Mouse (Mus musculus) brain, embryonic 14.5 days (tissue): Measurements from ENCODE around the gene Eif3d. TPM values are rescaled to one million over a fixed set of nuclear protein-coding genes. Genes with fewer than 3 reads are reported as not detected.

Source experiments
- DNase-seq: peaks from one replicate; pipeline ENCODE4 v3.0.0-alpha.2; 2011; ENCODE audit warnings: low read depth
- CTCF ChIP-seq: fragments of 200-500 bp; IDR thresholded peaks from 2 replicates; pipeline ENCODE4 v1.5.1; 2012; ENCODE audit warnings: inconsistent platforms, mild to moderate bottlenecking, moderate library complexity, borderline replicate concordance; ENCODE audit not compliant: insufficient read depth, insufficient read length; ENCODE audit errors: extremely low read depth
- POLR2A ChIP-seq: fragments of 200-500 bp; IDR thresholded peaks from 2 replicates; pipeline ENCODE4 v1.6.1; 2012; ENCODE audit warnings: mild to moderate bottlenecking, inconsistent platforms, borderline replicate concordance; ENCODE audit not compliant: poor library complexity, insufficient read depth, insufficient read length, severe bottlenecking; ENCODE audit errors: extremely low read depth
- polyA plus RNA-seq: library from polyadenylated mRNA; depleted of rRNA; stranded (reverse); fragments of >200 nt; gene quantifications from 2 replicates; pipeline ENCODE4 v1.2.3, GENCODE M21; 2012

Eif3d gene
- polyA plus RNA-seq, 1 experiment = 202 TPM

DNA sequence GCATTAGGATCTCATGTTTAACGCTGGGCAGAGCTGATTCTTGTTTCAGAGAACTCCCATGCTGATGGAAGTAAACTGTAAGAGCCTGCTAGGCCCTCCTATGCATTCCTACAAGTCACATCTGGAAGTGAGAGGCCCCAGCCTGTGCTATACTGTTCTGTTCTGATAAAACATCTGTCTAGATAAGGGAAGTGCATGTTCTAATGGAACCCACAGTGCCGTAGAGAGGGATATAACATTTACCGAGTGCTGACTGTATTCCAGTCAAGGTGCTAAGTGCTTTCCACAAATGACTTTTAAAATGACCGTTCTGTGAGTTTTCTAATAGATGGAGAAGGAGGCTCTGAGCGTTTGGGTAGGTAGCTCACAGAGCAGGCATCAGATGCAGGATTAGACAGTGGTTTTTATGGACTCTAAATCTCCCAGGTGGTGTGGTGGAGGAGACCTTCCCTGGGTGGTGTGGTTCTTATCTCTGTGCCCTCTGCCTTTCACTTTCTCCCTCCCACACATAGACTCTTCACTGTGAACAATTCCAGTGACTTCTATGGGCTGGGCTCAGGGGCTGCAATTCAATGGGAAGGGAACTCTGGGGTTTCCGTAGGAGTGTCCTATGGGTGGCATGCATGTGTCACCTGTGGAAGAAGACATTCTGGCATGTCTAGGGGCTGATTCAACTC is 3.7 kb upstream of the Eif3d start:
- DNase-seq = no peak
- no peak for TF ChIP-seq POLR2A
- no peak for TF ChIP-seq CTCF

DNA sequence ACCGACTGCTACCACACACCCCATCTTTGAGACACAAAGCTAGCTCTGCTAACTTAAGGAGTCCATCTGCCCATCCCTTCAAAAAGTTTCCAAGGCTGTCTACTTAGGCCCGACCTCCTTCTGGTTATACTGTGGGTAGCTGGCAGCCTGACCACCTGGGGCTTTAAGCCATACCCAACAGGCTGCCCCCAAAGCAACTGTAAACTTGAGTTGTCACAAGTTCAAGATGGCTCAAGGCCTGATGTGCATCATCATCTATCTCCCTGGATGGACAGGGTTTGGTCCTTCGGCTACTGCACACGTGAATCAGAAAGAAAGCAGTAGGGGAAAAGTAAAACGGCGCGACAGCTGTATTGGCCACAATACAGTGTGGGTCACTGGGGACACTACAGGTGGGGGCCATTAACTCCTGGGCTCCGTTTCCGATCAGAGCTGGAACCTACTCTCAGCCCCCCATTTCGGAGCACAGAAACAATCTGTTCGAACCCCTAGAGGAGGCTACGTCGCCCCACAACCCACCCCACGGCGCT is 608 bp downstream of the Eif3d start:
- TF ChIP-seq POLR2A (no peak), CTCF (no peak)
- DNase-seq = no peak

DNA sequence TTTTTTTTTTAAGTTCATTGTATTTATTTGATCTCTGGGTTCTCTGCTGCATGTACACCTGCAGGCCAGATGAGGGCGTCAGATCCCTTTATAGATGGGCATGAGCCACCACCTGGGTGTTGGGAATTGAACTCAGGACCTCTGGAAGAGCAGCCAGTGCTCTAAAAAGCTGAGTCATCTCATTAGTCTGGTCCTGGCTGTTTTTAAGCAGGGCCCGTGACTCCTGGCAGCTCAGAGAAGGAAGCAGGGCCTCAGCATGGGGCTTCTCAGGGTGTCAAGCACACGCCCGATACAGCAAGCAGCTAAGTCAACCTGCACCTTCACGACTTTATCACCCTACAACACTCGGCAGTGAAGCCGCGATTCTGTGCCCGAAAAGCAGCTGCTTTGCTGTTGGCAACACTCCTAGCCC is 5.5 kb downstream of the Eif3d start:
- no peak for DNase-seq
- TF ChIP-seq CTCF = no peak
- TF ChIP-seq POLR2A = no peak

DNA sequence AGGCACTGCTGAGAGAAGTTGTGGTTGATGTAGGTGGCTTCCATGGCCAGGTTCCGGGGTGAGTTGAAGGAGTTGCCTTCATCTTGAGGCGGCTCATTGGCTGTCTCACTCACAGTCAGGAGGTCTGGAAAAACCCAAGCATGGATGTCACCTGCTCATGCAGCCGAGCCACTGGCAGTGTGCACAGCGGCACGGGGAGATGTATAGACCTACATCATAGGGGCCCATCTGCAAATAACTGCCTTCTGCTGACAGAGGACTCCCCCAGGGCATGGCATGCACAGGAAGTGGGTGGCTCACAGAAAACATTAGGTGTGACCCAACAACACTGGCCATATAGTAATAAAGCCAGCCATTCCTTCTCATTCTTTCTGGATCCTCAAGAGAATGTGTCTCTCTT is 8.2 kb downstream of the Eif3d start:
- no peak for DNase-seq
- no peak for TF ChIP-seq CTCF
- TF ChIP-seq POLR2A = no peak

DNA sequence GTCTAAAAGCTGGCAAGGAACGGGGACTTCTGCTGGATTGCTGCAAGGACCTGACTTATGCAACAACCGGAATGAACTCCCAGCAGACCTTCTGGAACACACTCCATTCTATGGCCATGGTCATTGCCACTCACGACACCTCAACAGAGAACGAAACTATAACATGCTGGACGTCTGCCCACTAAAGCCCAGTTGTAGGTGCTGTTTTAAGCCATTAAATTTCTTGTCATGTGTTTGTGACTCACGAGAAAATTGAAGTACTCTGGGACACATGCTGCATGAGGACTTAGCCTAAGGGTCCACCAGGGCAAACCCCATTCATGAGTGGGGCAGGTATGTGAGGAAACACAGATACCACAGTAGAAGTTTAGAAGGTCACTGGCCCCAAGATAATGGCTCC is 9.9 kb downstream of the Eif3d start:
- TF ChIP-seq POLR2A = no peak
- no peak for TF ChIP-seq CTCF

DNA sequence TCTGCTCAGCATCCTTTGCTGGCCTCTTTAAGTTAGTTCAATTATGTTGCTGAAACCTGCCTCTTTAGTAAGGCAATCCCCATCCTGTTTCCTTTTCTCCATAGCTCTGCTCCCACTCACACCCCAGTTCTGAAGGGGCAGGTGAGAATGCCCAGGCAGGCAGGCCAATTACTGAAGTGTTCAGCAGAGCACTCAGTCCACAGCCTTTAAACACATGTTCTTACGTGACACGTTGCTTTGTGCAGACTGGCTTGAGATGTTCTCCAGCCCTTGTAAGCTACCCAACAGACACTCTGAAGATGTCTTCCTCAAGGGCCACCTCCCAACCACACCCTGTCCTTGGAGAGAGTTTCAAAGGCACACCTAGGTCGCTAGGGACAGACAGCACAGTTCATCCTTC is 12.5 kb downstream of the Eif3d start:
- DNase-seq = no peak
- no peak for TF ChIP-seq POLR2A
- TF ChIP-seq CTCF = no peak

More for the DNA sequence above, 9.9 kb downstream of the Eif3d start:
- DNase-seq = no peak

DNA sequence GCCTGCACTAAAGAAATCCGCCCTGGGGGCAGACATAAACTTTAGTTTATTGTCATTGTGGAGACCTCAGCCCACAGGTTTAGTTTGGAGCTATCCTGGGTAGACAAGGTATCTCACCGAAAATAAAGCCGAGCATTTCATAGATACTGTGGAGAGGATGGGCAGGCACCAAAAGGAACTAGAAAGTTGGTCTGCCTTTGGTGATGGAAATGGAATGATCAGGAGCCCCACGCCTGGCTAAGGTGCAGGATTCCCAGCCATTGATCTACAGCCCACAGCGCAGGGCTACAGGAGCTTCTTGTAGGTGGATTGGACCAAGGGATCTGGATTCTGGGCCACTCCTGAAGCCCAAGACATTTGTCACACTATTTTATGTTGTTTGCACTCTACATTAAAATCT is 13.0 kb downstream of the Eif3d start:
- DNase-seq = no peak
- TF ChIP-seq CTCF = no peak
- TF ChIP-seq POLR2A = no peak

DNA sequence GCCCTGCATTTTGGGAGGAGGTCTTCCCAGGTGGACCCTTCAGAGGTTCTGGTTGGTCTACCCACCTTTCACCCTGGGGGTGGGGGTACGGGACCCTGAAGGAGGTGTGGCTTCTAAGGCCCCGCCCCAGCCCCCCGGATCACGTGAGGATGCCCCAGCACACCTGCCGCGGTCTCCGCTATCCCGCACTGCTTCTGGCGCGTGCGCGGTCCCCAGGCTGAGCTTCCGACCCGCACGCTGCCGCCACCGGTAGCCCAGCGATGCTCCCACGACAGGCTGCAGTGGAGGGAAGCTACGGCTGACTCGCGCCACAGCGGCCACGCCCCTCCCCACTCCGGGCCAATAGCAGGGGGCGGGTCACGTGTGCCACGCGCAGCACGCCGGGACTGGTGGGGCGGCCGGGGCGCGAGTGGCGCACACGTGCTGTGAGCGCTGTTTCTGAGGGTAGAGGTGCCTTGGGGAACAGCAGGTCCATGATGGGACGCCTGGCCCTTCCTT is 14.2 kb downstream of the Eif3d start, which contains the start of gene Foxred2:
Gene Foxred2 (minus strand): TSS at position 319 of the 498 bp plus-strand sequence.
- peak; percentile 41; the same call in 1 of the 2 replicates for TF ChIP-seq CTCF
- peak; percentile 51 for TF ChIP-seq POLR2A
- peak; percentile 96 for DNase-seq

DNA sequence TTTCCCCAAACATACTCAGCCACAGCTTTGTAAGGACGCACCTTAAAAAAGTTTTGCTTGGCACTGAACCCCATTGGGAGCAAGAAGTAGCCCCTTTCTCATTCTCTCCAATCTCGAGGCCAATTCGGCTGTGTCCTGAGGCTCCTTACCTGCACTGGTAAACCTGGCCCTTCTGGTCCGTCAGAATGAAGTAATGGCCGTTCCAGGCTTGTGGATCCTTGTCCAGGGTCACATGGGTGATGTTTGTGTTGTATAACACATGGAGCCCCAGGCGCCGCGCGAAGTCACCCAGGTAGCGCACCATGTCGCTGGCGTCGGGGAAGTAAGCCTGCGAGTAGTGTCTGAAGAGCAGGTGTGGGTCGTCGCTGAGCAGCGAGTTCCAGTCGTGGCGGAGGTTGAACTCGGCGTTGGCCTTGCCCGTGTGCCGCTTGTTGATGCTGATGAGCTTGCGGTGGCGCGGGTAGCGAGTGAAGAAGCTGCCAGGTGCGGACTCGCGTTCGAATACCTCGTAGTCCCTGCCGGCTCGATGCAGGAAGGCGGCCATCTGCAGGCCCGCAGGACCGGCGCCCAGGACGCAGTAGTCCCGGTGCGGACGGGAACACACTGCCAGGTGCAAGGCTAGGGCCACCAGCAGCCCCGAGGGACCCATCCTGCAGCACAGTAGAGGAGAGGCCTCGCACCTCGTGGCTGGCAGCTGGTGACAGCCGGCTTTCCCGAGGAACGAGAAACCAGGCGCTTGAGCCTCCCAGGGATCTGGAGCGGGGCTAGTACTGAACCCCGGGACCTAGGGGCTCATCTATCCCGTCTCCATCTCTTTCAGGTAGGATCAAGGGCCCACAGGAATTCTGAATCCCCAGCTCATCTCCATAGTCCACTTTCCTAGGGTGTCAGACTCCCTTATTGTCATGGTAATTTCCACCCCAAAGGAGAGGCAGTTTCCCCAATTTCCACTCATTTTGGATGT is 14.9 kb downstream of the Eif3d start:
- peak; percentile 50 for DNase-seq
- TF ChIP-seq POLR2A (no peak), CTCF (no peak)

DNA sequence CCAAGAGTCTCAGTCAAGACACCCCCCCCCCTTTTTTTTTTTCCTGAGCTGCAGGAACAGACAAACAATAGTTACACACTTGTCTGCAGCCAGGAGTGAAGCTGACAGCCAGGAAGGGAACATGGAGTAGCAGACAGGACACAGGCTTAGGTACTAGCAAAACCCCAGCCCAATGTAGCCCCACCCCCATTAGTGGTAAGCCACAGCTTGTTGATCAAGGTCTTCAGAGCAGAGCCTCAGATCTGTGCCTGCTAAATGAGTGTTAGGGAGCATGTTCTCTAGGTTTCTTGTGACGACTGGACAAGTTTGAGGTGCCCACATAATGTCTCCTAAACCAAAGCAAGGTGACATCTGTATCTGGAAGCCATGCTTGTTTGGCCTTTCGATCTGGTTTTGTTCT is 16.3 kb downstream of the Eif3d start:
- TF ChIP-seq CTCF (no peak), POLR2A (no peak)
- no peak for DNase-seq

DNA sequence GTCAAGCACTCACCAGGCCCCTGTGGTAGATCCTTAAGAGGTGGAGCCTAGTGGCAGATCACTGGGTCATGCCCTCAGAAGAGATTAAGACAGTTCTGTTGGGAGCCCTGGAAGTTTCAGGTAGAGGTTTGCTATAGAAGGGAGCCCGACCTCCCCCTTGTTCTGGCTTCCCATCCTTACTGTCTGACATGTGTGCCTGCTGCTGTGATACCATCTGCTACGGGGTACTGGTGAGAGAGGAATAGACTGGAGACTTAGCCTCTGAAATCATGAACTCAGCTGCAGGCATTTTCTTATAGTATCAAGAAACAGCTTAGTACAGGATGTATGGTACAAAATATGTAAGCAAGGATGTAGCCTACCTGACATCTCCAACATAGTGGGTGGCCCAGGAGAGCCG is 17.7 kb downstream of the Eif3d start:
- no peak for DNase-seq
- TF ChIP-seq CTCF (no peak), POLR2A (no peak)
